Mouse (Mus musculus) hindbrain, embryonic 15.5 days (tissue): Measurements from ENCODE around the gene 1600014C23Rik. TPM values are rescaled to one million over a fixed set of nuclear protein-coding genes. Genes with fewer than 3 reads are reported as not detected.

ENCODE experiments used
- ATAC-seq: fragments of 200-750 bp; cut with Nextera tagmentation; 2 replicates; pipeline ENCODE4 v1.8.0; 2017; ENCODE audit warnings: low read depth, moderate number of reproducible peaks, moderate TSS enrichment; ENCODE audit not compliant: low FRiP score
- H3K27ac ChIP-seq: fragments of 300-500 bp; sonication (generic); replicated peaks from 2 replicates; pipeline ENCODE4 v1.5.1; 2015; ENCODE audit warnings: mild to moderate bottlenecking, inconsistent platforms
- H3K27me3 ChIP-seq: fragments of 300-500 bp; sonication (generic); 2 replicates; pipeline ENCODE4 v1.6.1; 2015; ENCODE audit warnings: control low read depth, inconsistent platforms
- H3K36me3 ChIP-seq: fragments of 300-500 bp; sonication (generic); 2 replicates; pipeline ENCODE4 v1.6.1; 2015; ENCODE audit warnings: control low read depth, inconsistent platforms
- H3K4me1 ChIP-seq: fragments of 300-500 bp; sonication (generic); replicated peaks from 2 replicates; pipeline ENCODE4 v1.6.1; 2015; ENCODE audit warnings: control low read depth, inconsistent platforms
- H3K4me2 ChIP-seq: fragments of 300-500 bp; sonication (generic); 2 replicates; pipeline ENCODE4 v1.6.1; 2015; ENCODE audit warnings: moderate library complexity, mild to moderate bottlenecking, inconsistent platforms
- H3K4me3 ChIP-seq: fragments of 300-500 bp; sonication (generic); 2 replicates; pipeline ENCODE4 v1.5.1; 2015; ENCODE audit warnings: mild to moderate bottlenecking, inconsistent platforms
- H3K9ac ChIP-seq: fragments of 300-500 bp; sonication (generic); 2 replicates; pipeline ENCODE4 v1.6.1; 2015; ENCODE audit warnings: inconsistent platforms
- H3K9me3 ChIP-seq: fragments of 300-500 bp; sonication (generic); 2 replicates; pipeline ENCODE4 v1.6.1; 2016; ENCODE audit warnings: control low read depth, inconsistent platforms
- WGBS: fragments of 180-500 bp; shearing (Covaris S2); methylation state at CpG from one replicate; pipeline ENCODE4 v1.1.7; 2015; 5-methylcytosine and 5-hydroxymethylcytosine counted together
- polyA plus RNA-seq: library from polyadenylated mRNA; unstranded; fragments of >200 nt; fragmentation: Nextera tagmentation; extraction: Ambion mirVana; gene quantifications from 2 replicates; pipeline ENCODE4 v1.2.1, GENCODE M21; 2015

1600014C23Rik gene
- polyA plus RNA-seq, 1 experiment from 2014 or later = 0.43 TPM

DNA sequence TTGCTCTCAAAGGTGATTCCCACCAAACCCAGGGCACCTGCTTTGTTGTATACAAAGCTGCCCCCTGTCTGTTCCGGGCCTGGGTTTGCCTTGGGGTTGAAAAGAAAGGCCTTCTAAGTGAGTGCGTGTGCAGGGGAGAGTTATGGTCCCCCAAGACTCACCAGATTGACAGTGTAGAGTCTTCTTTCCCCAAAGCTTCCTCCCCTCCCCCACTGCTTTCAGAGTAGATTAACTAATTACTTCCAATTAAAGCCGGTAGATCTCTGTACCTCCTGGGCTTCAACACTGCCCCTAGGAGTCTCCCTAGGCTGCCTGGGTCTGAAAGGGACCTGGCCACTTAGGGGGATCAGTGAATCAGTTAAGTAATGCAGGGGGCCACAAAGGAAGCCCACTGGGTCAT lies 689 bp upstream of the 1600014C23Rik start:
- ATAC-seq = no peak
- H3K27me3 ChIP-seq = no peaks in the 10 kb centered on the region
- no peaks in the 10 kb centered on the region for H3K9me3 ChIP-seq
- H3K9ac ChIP-seq = peak overlapping the region; percentile 40; the same call in 1 of the 2 replicates
- peak overlapping the region; percentile 87 for H3K4me2 ChIP-seq
- peak overlapping the region; percentile 35; the same call in 1 of the 2 replicates for H3K4me3 ChIP-seq
- peaks cover 43% of the 10 kb centered on the region for H3K4me1 ChIP-seq
- H3K27ac ChIP-seq = peak overlapping the region; percentile 61
- no peaks in the 10 kb centered on the region for H3K36me3 ChIP-seq
- WGBS = 7% methylated on average over 3 of the region's 3 CpGs

DNA sequence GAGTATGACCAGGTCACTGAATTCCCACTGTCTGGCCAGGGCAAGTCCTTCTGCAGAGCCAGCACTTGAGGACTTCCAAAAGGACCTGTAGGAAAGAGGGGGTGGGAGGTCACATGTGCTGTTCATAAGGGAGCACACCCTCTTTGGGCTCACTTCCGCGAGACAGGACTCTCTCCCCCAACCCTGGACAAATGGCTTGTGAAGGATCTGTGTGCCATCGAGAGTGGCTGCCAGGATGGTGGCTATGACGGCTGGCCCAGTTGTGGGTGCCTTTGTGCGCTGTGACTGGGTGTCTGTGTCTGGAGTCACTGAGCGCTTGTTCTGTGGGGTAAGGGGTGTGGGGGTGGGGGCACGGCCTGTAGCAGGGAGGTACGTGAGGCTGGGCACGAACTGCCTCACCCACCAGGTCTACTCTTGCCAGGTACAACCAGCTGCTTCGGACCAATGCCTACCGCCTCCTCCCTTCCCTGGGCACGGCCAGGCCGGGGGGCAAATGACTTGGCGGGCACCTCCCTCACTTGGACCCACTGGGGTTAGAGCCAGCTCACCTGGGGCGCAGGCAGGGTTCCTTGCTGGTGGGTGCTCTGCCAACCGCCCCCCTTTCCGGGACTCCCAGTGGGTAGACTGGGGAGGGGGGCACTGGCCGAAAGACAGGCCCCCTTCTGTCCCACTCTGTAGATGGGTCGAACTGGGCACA lies 458 bp downstream of the 1600014C23Rik start:
- Histone ChIP-seq H3K4me1 (peaks cover 43% of the 10 kb centered on the region), H3K36me3 (no peaks in the 10 kb centered on the region), H3K27ac (peak overlapping the region; percentile 69), H3K4me3 (peak overlapping the region; percentile 35), H3K4me2 (peak overlapping the region; percentile 87), H3K9ac (peak overlapping the region; percentile 40; the same call in 1 of the 2 replicates), H3K9me3 (no peaks in the 10 kb centered on the region), H3K27me3 (no peaks in the 10 kb centered on the region)
- 50% methylated on average over 18 of the region's 19 CpGs for WGBS
- ATAC-seq = peak; percentile 5; the same call in 1 of the 2 replicates

DNA sequence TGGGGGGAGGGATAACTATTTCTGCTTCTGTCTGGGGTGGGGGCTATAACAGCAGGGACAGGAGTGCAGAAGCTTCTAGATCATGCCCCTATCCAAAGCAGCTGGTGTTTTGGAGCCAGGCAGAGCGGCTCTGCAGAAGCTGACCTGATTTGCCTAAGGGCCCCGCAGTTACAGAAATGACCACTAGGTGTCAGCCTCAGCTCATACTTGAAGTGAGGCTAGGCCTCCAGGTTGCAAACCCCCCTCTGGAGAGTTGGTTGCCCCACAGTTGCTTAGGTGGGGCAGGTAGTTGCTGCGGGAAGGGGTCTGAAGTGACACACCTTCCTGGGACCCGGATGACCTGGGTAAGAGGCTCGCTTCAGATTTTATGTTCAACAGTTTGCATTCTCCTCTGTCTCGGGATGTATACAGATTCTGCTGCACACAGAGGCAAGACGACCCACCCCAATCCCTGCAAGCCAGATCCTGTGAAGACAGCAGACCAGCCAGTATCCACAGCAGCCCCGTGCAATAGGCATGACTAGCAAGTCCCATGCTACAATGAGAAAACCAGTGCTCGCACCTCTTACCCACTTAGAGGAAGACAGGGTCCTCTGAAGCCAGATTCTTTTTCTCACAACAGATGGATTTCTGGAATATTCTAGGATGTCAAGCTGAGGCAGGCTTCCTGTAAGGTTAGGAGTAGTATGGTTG lies 2.3 kb downstream of the 1600014C23Rik start:
- Histone ChIP-seq H3K27ac (no peak overlapping the region), H3K4me3 (no peak overlapping the region), H3K9ac (no peak overlapping the region), H3K9me3 (no peaks in the 10 kb centered on the region), H3K36me3 (no peaks in the 10 kb centered on the region), H3K4me2 (no peak overlapping the region), H3K27me3 (no peaks in the 10 kb centered on the region), H3K4me1 (peaks cover 36% of the 10 kb centered on the region)
- ATAC-seq = 0 out of 2 replicates have a peak, but pooled peaks have one; percentile 17
- WGBS = 27% methylated on average over 9 of the region's 9 CpGs

DNA sequence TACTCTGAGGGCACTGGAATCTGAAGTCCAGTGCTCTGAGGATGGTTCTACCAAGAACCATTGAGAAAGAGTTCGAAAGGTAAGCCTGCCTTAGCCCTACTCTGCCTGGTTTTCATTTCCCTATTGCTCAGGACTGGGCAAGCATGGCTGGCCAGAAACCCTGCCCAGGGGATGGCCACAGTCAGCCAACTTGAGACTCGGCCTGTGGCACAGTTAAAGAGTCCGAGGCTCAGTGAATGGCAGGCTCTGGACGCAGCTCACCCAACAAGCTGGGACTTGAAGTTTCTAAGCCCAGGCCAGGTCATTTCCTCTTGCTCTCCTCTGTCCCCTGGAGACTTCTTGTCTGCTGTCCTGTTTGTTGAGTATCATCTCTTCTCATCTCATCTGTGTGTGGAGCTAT lies 2.9 kb downstream of the 1600014C23Rik start:
- Histone ChIP-seq H3K4me3 (no peak overlapping the region), H3K27ac (no peak overlapping the region), H3K4me1 (peaks cover 30% of the 10 kb centered on the region), H3K4me2 (no peak overlapping the region), H3K9ac (no peak overlapping the region), H3K27me3 (no peaks in the 10 kb centered on the region), H3K9me3 (no peaks in the 10 kb centered on the region), H3K36me3 (no peaks in the 10 kb centered on the region)
- no peak for ATAC-seq
- 93% methylated on average over 4 of the region's 4 CpGs for WGBS

DNA sequence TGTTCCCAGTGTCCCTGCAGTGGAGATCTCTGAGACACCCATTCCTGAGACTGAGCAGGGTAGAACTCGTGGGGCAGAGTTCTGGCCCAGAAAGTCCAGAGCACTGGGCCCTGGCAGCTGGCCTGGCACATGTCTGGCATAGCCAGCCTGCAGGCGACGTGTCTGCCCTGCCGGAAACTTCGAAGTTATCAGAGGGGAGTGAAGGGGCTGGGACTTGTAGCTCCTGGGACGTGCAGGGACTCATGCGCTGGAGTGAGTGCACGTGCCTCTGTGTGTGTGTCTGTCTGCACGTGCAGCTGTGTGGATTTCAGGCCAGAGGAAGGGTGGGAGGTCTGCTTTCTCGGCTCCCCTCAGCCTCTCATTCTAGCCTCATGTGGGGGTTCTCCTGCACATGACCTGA lies 4.3 kb downstream of the 1600014C23Rik start:
- no peak for ATAC-seq
- Histone ChIP-seq H3K4me3 (no peak overlapping the region), H3K36me3 (no peaks in the 10 kb centered on the region), H3K27me3 (no peaks in the 10 kb centered on the region), H3K4me1 (peaks cover 18% of the 10 kb centered on the region), H3K9me3 (no peaks in the 10 kb centered on the region), H3K9ac (no peak overlapping the region), H3K27ac (no peak overlapping the region), H3K4me2 (no peak overlapping the region)
- 76% methylated on average over 10 of the region's 10 CpGs for WGBS

DNA sequence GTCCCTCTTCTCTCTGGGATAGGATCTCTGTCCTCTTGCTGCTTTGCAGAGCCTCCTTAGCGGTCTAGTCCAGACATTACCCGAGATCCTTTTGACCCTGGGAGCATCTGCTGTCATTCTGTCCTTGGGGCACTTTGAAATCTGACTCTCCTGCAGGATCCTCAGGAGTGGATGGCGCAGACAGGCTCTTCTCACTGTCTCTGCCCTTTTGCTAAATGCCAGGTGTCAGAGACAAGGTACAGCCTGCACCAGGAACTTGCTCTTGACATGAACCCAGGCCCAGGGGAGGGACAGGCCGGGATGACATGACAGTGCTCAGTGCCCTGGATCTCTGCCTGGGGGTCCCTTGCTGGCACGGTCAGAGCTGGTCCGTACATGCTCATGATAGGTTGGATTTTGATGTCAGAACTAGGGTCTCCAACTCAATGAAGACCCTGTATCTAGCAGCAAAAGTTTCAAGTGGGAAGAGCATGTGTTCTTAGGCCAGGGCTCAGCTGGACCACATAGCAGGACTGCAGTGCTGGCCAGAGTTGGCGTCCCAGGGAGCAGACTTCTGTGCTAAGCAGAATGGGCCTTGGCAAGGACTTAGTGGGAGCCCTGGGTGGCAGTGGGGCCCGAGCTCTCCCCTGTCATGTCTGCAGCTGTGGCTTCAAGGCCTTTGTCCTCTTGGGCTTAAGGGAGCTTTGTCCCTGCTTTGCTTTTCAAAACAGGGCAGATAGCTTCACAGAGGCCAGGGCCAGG lies 5.5 kb downstream of the 1600014C23Rik start:
- Histone ChIP-seq H3K9me3 (no peaks in the 10 kb centered on the region), H3K4me3 (no peak overlapping the region), H3K4me2 (no peak overlapping the region), H3K27ac (no peak overlapping the region), H3K27me3 (no peaks in the 10 kb centered on the region), H3K36me3 (no peaks in the 10 kb centered on the region), H3K9ac (no peak overlapping the region), H3K4me1 (peaks cover 12% of the 10 kb centered on the region)
- WGBS = 68% methylated on average over 8 of the region's 8 CpGs
- ATAC-seq = no peak

DNA sequence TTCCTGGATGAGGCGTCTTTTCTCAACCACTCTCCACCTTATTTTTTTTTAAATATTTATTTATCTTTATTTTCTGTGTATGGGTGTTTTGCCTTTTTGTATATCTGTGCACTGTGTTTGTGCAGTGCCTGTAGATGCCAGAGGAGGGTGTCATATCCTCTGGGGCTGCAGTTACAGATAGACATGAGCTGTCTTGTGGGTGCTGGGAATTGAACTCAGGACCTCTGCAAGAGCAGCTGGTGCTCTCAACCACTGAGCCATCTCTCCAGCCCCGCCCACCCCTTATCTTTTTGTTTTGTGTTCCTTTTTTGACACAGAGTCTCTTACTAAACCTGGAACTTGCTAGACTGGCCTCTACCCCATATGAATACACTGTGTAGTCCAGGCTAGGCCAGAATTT lies 6.2 kb downstream of the 1600014C23Rik start:
- H3K36me3 ChIP-seq = no peaks in the 10 kb centered on the region
- H3K9ac ChIP-seq = no peak overlapping the region
- H3K4me2 ChIP-seq = no peak overlapping the region
- WGBS = 92% methylated on average over 2 of the region's 2 CpGs
- H3K4me1 ChIP-seq = peaks cover 14% of the 10 kb centered on the region
- H3K27me3 ChIP-seq = no peaks in the 10 kb centered on the region
- no peak for ATAC-seq
- no peaks in the 10 kb centered on the region for H3K9me3 ChIP-seq
- H3K4me3 ChIP-seq = no peak overlapping the region
- no peak overlapping the region for H3K27ac ChIP-seq

DNA sequence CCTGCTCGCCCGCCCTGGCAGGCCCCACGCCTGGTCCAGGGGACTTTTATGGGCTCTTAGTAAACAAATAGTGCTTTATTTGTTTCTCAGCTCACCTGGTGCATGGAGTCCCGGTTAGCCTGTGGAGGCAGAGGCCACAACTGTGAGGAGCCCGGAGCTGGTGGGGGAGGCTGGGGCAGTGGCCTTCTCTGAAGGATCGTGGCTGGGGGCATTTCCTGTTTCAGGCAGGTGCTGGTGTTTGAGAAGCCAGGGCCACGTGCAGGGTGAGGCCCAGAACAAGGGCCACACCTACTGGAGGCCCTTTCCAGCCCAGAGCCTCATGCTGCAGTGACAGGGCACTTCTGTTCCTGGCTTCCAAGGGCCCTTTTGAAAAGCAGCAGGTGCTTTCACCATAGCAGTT lies 7.4 kb downstream of the 1600014C23Rik start:
- H3K4me1 ChIP-seq = peaks cover 15% of the 10 kb centered on the region
- H3K9me3 ChIP-seq = no peaks in the 10 kb centered on the region
- ATAC-seq = no peak
- no peaks in the 10 kb centered on the region for H3K27me3 ChIP-seq
- H3K4me2 ChIP-seq = no peak overlapping the region
- no peak overlapping the region for H3K27ac ChIP-seq
- WGBS = 71% methylated on average over 7 of the region's 7 CpGs
- no peak overlapping the region for H3K9ac ChIP-seq
- no peak overlapping the region for H3K4me3 ChIP-seq
- H3K36me3 ChIP-seq = no peaks in the 10 kb centered on the region

DNA sequence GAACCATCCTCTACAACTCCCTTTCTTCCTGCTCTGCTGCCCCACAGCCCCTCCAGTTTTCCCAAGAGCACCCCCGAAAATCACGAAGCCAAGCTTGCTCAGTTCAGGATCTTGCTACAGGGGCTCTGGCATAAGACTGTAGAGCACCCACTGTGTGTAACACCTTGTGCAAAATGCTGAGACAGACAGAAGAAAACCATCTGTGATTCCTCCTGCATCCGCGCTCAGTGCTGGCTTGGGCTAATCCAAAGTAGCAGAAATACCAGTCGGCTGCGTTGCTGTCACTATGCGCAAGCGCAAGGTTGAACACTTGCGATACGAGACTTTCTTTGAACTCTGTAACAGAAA lies 9.1 kb downstream of the 1600014C23Rik start:
- 86% methylated on average over 10 of the region's 10 CpGs for WGBS
- no peak overlapping the region for H3K4me3 ChIP-seq
- no peaks in the 10 kb centered on the region for H3K36me3 ChIP-seq
- ATAC-seq = peak; percentile 7; the same call in 1 of the 2 replicates
- no peak overlapping the region for H3K9ac ChIP-seq
- H3K27ac ChIP-seq = no peak overlapping the region
- no peaks in the 10 kb centered on the region for H3K9me3 ChIP-seq
- peaks cover 14% of the 10 kb centered on the region for H3K4me1 ChIP-seq
- peak overlapping the region; percentile 64; the same call in 1 of the 2 replicates for H3K4me2 ChIP-seq
- H3K27me3 ChIP-seq = no peaks in the 10 kb centered on the region

DNA sequence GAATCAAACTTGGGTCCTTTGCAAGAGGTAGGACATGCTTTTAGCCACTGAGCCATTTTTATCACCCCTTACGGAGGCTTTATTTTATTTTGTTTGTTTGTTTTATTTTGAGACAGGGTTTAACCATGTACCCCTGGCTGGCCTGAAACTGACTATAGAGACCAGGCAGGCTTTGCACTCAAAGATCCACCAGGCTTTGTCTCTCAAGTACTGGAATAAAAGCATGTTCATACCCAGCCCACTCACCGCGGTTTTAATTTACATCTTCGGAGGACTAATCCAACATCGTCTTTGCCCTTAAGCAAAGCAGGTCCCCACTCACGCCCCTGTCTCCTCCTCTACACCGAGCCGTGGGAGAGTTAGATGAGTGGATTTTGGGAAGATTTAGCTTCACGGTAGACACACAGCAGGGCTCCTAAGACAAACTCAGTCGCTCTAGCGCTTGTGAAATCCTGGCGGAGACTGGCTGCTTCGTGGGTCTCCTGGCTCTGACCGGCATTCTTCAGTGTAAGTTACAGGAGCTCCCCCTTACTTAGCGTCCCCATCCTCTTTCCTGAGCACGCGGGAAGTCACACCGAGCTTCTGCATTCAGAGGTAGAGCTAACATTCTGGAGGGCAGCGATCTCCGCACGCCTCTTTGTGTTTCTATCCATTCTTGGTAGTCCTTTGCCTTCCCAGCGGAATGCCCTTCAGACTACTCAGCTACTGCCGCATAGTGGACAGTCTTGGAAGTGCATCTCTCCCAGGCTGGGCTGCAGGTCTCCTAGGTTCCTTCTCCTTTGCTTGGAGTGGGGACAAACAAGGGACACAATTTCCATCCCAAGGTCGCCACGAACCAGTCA lies 9.7 kb downstream of the 1600014C23Rik start:
- Histone ChIP-seq H3K4me2 (peak overlapping the region; percentile 64), H3K9ac (peak overlapping the region; percentile 57), H3K4me3 (peak overlapping the region; percentile 51), H3K9me3 (no peaks in the 10 kb centered on the region), H3K27me3 (no peaks in the 10 kb centered on the region), H3K4me1 (peaks cover 14% of the 10 kb centered on the region), H3K36me3 (no peaks in the 10 kb centered on the region), H3K27ac (peak overlapping the region; percentile 91)
- ATAC-seq = peak; percentile 57
- WGBS = 2% methylated on average over 25 of the region's 25 CpGs

DNA sequence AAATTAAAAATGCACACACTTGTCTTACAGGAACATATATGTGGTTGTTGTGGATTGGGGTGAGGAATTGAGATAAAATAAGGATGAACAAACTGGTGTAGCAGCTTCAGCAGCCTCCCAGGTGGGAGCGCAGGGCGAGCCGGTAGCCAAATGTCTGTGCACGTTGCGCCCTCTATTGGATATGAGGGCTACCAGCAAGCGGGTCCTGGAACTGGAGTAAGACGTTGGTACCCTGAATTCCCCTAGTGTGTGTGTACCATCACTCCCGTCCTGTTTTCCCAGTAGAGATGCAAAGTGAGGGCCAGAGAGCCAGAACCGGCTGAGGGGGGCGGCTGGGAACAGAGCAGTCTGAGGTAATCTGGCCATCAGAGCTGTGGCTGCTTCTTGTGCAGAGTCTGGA lies 15.3 kb downstream of the 1600014C23Rik start:
- H3K9me3 ChIP-seq = no peaks in the 10 kb centered on the region
- H3K4me2 ChIP-seq = no peak overlapping the region
- H3K4me3 ChIP-seq = no peak overlapping the region
- no peak overlapping the region for H3K27ac ChIP-seq
- no peaks in the 10 kb centered on the region for H3K27me3 ChIP-seq
- no peak for ATAC-seq
- H3K4me1 ChIP-seq = peaks cover 10% of the 10 kb centered on the region
- no peaks in the 10 kb centered on the region for H3K36me3 ChIP-seq
- WGBS = 16% methylated on average over 10 of the region's 10 CpGs
- no peak overlapping the region for H3K9ac ChIP-seq
